Mouse (Mus musculus): ENCODE measurements around the gene Spn.

DNA sequence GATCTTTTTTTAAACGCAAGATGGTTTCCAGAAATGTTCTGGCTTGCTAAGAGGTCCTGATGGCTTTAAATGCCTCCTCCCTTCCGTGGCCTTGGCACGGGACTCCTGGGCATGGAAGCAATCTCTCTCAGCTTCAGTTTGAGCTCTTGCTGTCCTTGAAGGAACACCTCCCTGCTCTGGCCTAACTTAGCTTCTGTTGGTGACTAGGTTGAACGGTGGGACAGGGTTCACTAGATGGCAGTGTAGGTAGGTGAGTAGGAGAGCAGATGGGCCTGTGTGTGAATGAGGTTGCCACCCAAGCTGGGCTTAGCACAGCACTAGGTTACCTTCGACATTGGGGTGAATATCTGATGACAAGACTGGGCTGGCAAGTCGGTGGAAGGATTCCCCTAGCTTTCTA, 33.7 kb downstream of the Spn start:
- TF ChIP-seq CTCF (IDR thresholded peaks at IDR 0.05; ENCODE audit: control insufficient read depth, insufficient read depth, low read length), result peak; percentile 57; the same call in 1 of the 2 replicates
- no peak for TF ChIP-seq POLR2A (IDR thresholded peaks at IDR 0.05; ENCODE audit: borderline replicate concordance, control insufficient read depth, low read depth, low read length)
